Mouse (Mus musculus): ENCODE measurements around the gene Cdc42ep2. TPM values are rescaled to one million over a fixed set of nuclear protein-coding genes. Genes with fewer than 3 reads are reported as not detected.

Cdc42ep2 gene
- total and polyA plus RNA-seq, 3 experiments, result 1.1 to 1.7 TPM; not detected in 1

DNA sequence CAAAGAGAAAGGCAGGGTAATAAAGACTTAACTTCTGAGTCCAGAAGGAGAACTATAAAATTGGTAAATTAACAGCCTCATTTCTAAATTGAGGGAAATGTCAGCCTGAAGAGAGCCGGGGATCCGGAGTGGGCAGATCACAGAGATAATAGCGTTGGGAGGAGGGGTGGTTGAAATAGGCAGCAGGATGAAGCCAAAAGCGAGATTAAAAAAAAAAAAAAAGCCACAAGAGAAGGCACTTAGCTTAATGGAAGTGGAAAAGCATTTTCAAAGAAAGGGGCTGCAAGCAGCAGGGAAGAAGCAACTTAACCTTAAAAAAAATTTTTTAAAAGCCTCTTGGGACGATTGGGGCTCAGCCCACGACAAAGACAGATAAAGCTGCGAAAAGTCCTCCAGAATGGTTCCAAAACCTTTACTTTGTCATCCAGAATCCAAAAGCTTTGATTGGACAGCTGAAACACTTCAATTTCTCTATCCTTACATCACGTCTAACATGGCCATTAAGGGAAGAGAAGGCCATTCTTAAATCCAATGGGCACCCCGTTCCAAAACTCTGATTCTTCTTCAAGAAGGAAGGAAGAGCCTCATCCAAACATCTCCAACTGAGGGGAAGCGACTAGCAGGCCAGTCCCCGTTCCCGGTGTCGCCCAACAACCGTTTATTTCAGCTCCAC, 13.1 kb downstream of the Cdc42ep2 start:
- peak overlapping the region; percentile 97 for H3K9ac ChIP-seq (ENCODE audit: control insufficient read depth, low read depth, low read length, poor library complexity, severe bottlenecking)
- no peaks in the 10 kb centered on the region for H3K9me3 ChIP-seq (replicated peaks; ENCODE audit: insufficient read depth, low read length)

DNA sequence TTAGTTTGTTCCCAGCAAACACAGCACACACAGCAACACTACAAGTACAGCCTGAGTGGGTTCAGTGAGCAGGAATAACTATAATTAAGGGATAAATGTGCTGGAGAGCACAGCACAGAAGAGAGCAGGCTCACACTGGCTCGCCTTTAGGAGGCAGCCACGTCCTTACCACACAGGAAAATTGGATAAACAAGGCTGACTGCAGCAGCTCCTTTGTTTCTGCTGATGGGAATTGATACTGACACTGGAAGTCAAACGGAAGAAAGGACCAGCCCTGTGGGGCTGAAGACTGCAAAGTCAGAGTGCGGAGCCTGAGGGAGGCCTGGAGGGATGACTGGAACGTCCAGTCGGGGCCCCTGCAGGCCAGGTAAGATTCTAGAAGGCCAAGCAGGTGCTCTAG, 14.4 kb downstream of the Cdc42ep2 start:
- Histone ChIP-seq H3K36me3 (ENCODE audit: control insufficient read depth in 1 of 2, insufficient read depth in 2 of 2, low read length in 2 of 2) (peaks cover 20 to 27% of the 10 kb centered on the region in 2 experiments), H3K4me3 (ENCODE audit: control insufficient read depth in 1 of 2, insufficient read depth in 1 of 2, low read depth in 2 of 2, low read length in 2 of 2) (no peak overlapping the region), H3K27ac (ENCODE audit: control insufficient read depth, low read depth, low read length) (no peak overlapping the region), H3K4me1 (ENCODE audit: control insufficient read depth in 1 of 2, insufficient read depth in 2 of 2, low read length in 2 of 2) (peaks cover 8 to 25% of the 10 kb centered on the region in 2 experiments), H3K9ac (ENCODE audit: control insufficient read depth, low read depth, low read length, poor library complexity, severe bottlenecking) (no peak overlapping the region), H3K9me3 (replicated peaks; ENCODE audit: insufficient read depth, low read length) (no peaks in the 10 kb centered on the region), H3K79me2 (ENCODE audit: control insufficient read depth, insufficient read depth, low read length, poor library complexity) (peaks cover 48% of the 10 kb centered on the region), H3K27me3 (ENCODE audit: control insufficient read depth in 1 of 2, insufficient read depth in 2 of 2, low read length in 2 of 2) (no peaks in the 10 kb centered on the region)
- no peak for TF ChIP-seq HCFC1 (IDR thresholded peaks at IDR 0.05; ENCODE audit: low read depth, low read length)
- no peak for TF ChIP-seq ZC3H11A (IDR thresholded peaks at IDR 0.05; ENCODE audit: low read depth, low read length)
- no peak for TF ChIP-seq MEF2A (IDR thresholded peaks at IDR 0.05; ENCODE audit: extremely low read depth, insufficient replicate concordance, low read depth, low read length, poor library complexity, severe bottlenecking)
- TF ChIP-seq JUND (IDR thresholded peaks at IDR 0.05; ENCODE audit: low read depth, low read length), result no peak
- no peak for TF ChIP-seq NELFE (IDR thresholded peaks at IDR 0.05; ENCODE audit: low read depth, low read length)
- no peak for TF ChIP-seq BHLHE40 (IDR thresholded peaks at IDR 0.05; ENCODE audit: borderline replicate concordance, low read depth, low read length)
- TF ChIP-seq CHD2 (IDR thresholded peaks at IDR 0.05; ENCODE audit: low read length), result no peak
- no peak for DNase-seq (ENCODE audit: low read depth, low spot score)

More for the DNA sequence above, 13.1 kb downstream of the Cdc42ep2 start:
- peak overlapping the region; percentile 89 for H3K27ac ChIP-seq (ENCODE audit: control insufficient read depth, low read depth, low read length)
- TF ChIP-seq GABPA (IDR thresholded peaks at IDR 0.05; ENCODE audit: low read depth, low read length) (no peak), ZKSCAN1 (IDR thresholded peaks at IDR 0.05; ENCODE audit: low read depth, low read length) (peak; percentile 23; the same call in 1 of the 2 replicates), TCF12 (IDR thresholded peaks at IDR 0.05; ENCODE audit: low read depth, low read length) (peak; percentile 29; the same call in 1 of the 2 replicates), ZC3H11A (IDR thresholded peaks at IDR 0.05; ENCODE audit: low read depth, low read length) (no peak), NELFE (IDR thresholded peaks at IDR 0.05; ENCODE audit: low read depth, low read length) (no peak), ZNF384 (IDR thresholded peaks at IDR 0.05; ENCODE audit: low read depth, low read length) (peak; percentile 96), JUND (IDR thresholded peaks at IDR 0.05; ENCODE audit: low read depth, low read length) (no peak), EP300 (IDR thresholded peaks at IDR 0.05; ENCODE audit: low read depth in 1 of 2, low read length in 2 of 2) (peak; percentile 47; a peak in 2 of 4 replicates), MXI1 (IDR thresholded peaks at IDR 0.05; ENCODE audit: low read depth, low read length) (peak; percentile 59; the same call in 1 of the 2 replicates), CHD2 (IDR thresholded peaks at IDR 0.05; ENCODE audit: low read length) (peak; percentile 20; the same call in 1 of the 2 replicates), CTCF (IDR thresholded peaks at IDR 0.05 in 2 of 3, conservative IDR thresholded peaks at IDR 0.05 in 1 of 3; ENCODE audit: control insufficient read depth in 1 of 3, insufficient read depth in 1 of 3, low read depth in 2 of 3, low read length in 3 of 3, poor library complexity in 1 of 3, severe bottlenecking in 1 of 3) (no peak), BHLHE40 (IDR thresholded peaks at IDR 0.05; ENCODE audit: borderline replicate concordance, low read depth, low read length) (no peak), GATA1 (IDR thresholded peaks at IDR 0.05; ENCODE audit: low read depth, low read length) (peak; percentile 82), CHD1 (IDR thresholded peaks at IDR 0.05; ENCODE audit: low read depth, low read length) (peak; percentile 95; the same call in 1 of the 2 replicates), RCOR1 (IDR thresholded peaks at IDR 0.05; ENCODE audit: low read depth, low read length) (0 out of 2 replicates have a peak, but pooled peaks have one; percentile 34), MYC (IDR thresholded peaks at IDR 0.05; ENCODE audit: low read depth, low read length) (0 out of 2 replicates have a peak, but pooled peaks have one; percentile 28), SMC3 (IDR thresholded peaks at IDR 0.05; ENCODE audit: low read depth, low read length) (no peak), ETS1 (IDR thresholded peaks at IDR 0.05; ENCODE audit: low read depth, low read length) (peak; percentile 53), SIN3A (IDR thresholded peaks at IDR 0.05; ENCODE audit: low read length) (peak; percentile 91), E2F4 (IDR thresholded peaks at IDR 0.05; ENCODE audit: borderline replicate concordance, low read depth, low read length) (no peak)
- peaks cover 47% of the 10 kb centered on the region for H3K79me2 ChIP-seq (ENCODE audit: control insufficient read depth, insufficient read depth, low read length, poor library complexity)
- H3K27me3 ChIP-seq (ENCODE audit: control insufficient read depth in 1 of 2, insufficient read depth in 2 of 2, low read length in 2 of 2), result no peaks in the 10 kb centered on the region
- peak overlapping the region; percentile 87 to 99 for H3K4me3 ChIP-seq (ENCODE audit: control insufficient read depth in 1 of 2, insufficient read depth in 1 of 2, low read depth in 2 of 2, low read length in 2 of 2)
- H3K4me1 ChIP-seq (ENCODE audit: control insufficient read depth in 1 of 2, insufficient read depth in 2 of 2, low read length in 2 of 2), result peaks cover 8 to 27% of the 10 kb centered on the region in 2 experiments
- DNase-seq (ENCODE audit: low read depth, low spot score), result peak; percentile 71
- H3K36me3 ChIP-seq (ENCODE audit: control insufficient read depth in 1 of 2, insufficient read depth in 2 of 2, low read length in 2 of 2), result peaks cover 11 to 29% of the 10 kb centered on the region in 2 experiments
